Mouse (Mus musculus) thymus, adult 2 months (tissue): Measurements from ENCODE around the gene Polr1a. TPM values are rescaled to one million over a fixed set of nuclear protein-coding genes. Genes with fewer than 3 reads are reported as not detected.

Experiments
- DNase-seq: peaks from one replicate; pipeline ENCODE4 v3.0.0; 2021
- H3K27ac ChIP-seq: fragments of 200-500 bp; 2 replicates; pipeline ENCODE4 v1.5.1; 2012; ENCODE audit warnings: low read length, control low read depth; ENCODE audit not compliant: control insufficient read depth, insufficient read depth
- H3K27me3 ChIP-seq: fragments of 200-500 bp; 2 replicates; pipeline ENCODE4 v1.6.1; 2012; ENCODE audit warnings: mild to moderate bottlenecking, low read length, moderate library complexity, mixed read lengths; ENCODE audit not compliant: control insufficient read depth, insufficient read depth
- H3K36me3 ChIP-seq: fragments of 200-500 bp; 2 replicates; pipeline ENCODE4 v1.6.1; 2012; ENCODE audit warnings: mild to moderate bottlenecking, low read length, moderate library complexity; ENCODE audit not compliant: control insufficient read depth, insufficient read depth
- H3K4me1 ChIP-seq: fragments of 200-500 bp; replicated peaks from 2 replicates; pipeline ENCODE4 v1.6.1; 2012; ENCODE audit warnings: low read length; ENCODE audit not compliant: control insufficient read depth, insufficient read depth
- H3K4me3 ChIP-seq: fragments of 200-500 bp; 2 replicates; pipeline ENCODE4 v1.5.1; 2012; ENCODE audit warnings: mild to moderate bottlenecking, low read length, control low read depth, moderate library complexity; ENCODE audit not compliant: control insufficient read depth, insufficient read depth
- CTCF ChIP-seq: fragments of 200-500 bp; IDR thresholded peaks from 2 replicates; pipeline ENCODE4 v1.5.1; 2012; ENCODE audit warnings: mild to moderate bottlenecking, control low read depth, low read length, moderate library complexity, borderline replicate concordance; ENCODE audit not compliant: control insufficient read depth, poor library complexity, insufficient read depth; ENCODE audit errors: extremely low read depth
- POLR2A ChIP-seq: fragments of 200-500 bp; IDR thresholded peaks from 2 replicates; pipeline ENCODE4 v1.6.1; 2012; ENCODE audit warnings: mild to moderate bottlenecking, low read length, control low read depth, moderate library complexity; ENCODE audit not compliant: control insufficient read depth, poor library complexity, insufficient read depth; ENCODE audit errors: extremely low read depth
- WGBS: fragments of 180-500 bp; shearing (Covaris S2); methylation state at CpG from one replicate; pipeline ENCODE4 v1.1.7; 2018; 5-methylcytosine and 5-hydroxymethylcytosine counted together
- polyA plus RNA-seq: library from polyadenylated mRNA; depleted of rRNA; stranded (reverse); fragments of >200 nt; gene quantifications from 2 replicates; pipeline ENCODE4 v1.2.3, GENCODE M21; 2012

Gene Polr1a
- polyA plus RNA-seq, 1 experiment = 17.3 TPM

DNA sequence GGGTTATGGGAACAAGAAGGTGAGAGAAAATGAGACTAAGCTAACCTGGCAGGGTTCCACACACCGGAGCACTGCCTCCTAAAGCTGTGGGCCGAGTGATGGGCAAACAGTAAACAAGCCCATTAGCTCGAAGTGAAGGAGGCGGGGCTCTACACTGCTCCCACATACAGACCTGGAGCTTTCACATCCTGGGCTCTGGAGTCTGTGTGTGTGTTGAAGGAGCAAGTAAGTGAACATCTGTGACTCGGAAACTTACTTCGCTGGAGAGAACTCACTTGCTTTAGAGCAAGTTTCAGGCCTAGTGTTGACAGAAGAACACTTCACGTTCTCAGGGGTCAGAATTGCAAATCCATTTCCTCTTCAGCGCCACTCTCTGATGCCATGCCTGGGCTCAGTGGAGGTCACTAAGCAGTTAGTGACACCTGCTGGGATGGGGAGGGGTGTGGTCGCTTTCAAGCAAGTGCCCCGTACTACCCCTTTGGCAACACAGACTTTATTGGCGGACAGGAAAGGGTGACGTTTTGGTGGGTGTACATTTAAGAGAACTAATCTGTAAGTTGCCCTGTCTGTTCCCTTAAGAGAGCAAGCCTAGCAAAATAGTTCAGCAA, 22.1 kb downstream of the Polr1a start:
- Histone ChIP-seq H3K27ac (no peak overlapping the region), H3K27me3 (no peaks in the 10 kb centered on the region), H3K36me3 (peaks cover 9% of the 10 kb centered on the region), H3K4me1 (no peaks in the 10 kb centered on the region), H3K4me3 (no peak overlapping the region)
- DNase-seq = no peak
- WGBS = 92% methylated on average over 12 of the region's 12 CpGs
- TF ChIP-seq POLR2A (no peak), CTCF (no peak)

DNA sequence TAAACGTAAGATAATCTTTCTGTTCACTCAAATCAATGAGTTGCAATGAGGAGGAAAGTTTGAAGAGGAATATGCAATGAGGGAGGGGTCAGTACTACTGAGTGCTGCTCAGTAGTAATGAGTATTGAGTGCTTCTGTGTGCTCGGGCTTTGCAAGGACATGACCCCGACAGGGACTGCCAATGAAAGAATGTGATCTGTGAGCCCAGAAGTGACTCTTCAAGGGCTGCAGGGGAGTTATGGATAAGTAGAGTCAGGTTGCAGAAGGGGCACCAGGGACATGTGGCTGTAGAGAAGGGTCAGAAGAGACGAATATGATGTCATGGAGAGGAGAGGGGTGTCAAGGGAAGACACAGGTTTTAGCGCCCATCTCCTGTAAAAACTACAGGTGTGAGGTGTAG, 23.5 kb downstream of the Polr1a start:
- DNase-seq = no peak
- H3K4me1 ChIP-seq = no peaks in the 10 kb centered on the region
- no peak overlapping the region for H3K27ac ChIP-seq
- 96% methylated on average over 5 of the region's 5 CpGs for WGBS
- no peak overlapping the region for H3K4me3 ChIP-seq
- no peak for TF ChIP-seq CTCF
- no peak for TF ChIP-seq POLR2A
- H3K36me3 ChIP-seq = peaks cover 14% of the 10 kb centered on the region
- no peaks in the 10 kb centered on the region for H3K27me3 ChIP-seq

- no peak for TF ChIP-seq POLR2A
- TF ChIP-seq CTCF = no peak
- Histone ChIP-seq H3K36me3 (peaks cover 22% of the 10 kb centered on the region), H3K27ac (no peak overlapping the region), H3K4me3 (no peak overlapping the region), H3K4me1 (no peaks in the 10 kb centered on the region), H3K27me3 (no peaks in the 10 kb centered on the region)
- DNase-seq = no peak
- 89% methylated on average over 2 of the region's 2 CpGs for WGBS
Measured at GRCm38 (mm10) chr6:71934081-71934556, 25.3 kb downstream of the Polr1a start.

- TF ChIP-seq POLR2A = no peak
- no peak for TF ChIP-seq CTCF
- Histone ChIP-seq H3K36me3 (peaks cover 22% of the 10 kb centered on the region), H3K4me1 (no peaks in the 10 kb centered on the region), H3K27ac (no peak overlapping the region), H3K4me3 (no peak overlapping the region), H3K27me3 (no peaks in the 10 kb centered on the region)
- no peak for DNase-seq
- 93% methylated on average over 2 of the region's 2 CpGs for WGBS
Measured at GRCm38 (mm10) chr6:71935737-71936136, 26.9 kb downstream of the Polr1a start.

GRCm38 (mm10) chr6:71940912-71941311, 32.1 kb downstream of the Polr1a start:
- WGBS = 93% methylated on average over 6 of the region's 6 CpGs
- Histone ChIP-seq H3K4me1 (no peaks in the 10 kb centered on the region), H3K4me3 (no peak overlapping the region), H3K36me3 (peaks cover 14% of the 10 kb centered on the region), H3K27me3 (no peaks in the 10 kb centered on the region), H3K27ac (no peak overlapping the region)
- DNase-seq = no peak
- no peak for TF ChIP-seq CTCF

DNA sequence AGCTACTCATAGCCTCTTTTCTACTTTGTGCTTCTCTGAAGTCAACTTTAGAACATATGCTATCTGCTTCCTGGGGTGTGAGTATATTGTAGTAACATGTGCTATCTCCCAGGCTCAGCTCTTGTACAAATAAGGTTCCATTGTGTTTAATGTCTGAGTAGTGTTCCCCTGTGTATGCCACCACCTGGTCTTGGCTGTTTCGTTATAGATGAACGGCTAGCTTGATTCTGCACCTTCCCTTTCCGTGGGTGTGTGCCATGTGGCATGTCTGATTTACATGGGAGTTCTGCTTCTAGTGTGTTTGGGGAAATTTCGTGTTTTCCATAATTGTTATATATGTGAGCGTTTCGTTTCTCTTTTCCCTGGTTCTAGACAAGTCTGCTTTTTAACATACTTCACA, 36.2 kb downstream of the Polr1a start:
- no peaks in the 10 kb centered on the region for H3K36me3 ChIP-seq
- no peak for DNase-seq
- no peak overlapping the region for H3K4me3 ChIP-seq
- TF ChIP-seq POLR2A (no peak), CTCF (no peak)
- H3K4me1 ChIP-seq = no peaks in the 10 kb centered on the region
- H3K27me3 ChIP-seq = no peaks in the 10 kb centered on the region
- no peak overlapping the region for H3K27ac ChIP-seq
- WGBS = 97% methylated on average over 6 of the region's 6 CpGs

DNA sequence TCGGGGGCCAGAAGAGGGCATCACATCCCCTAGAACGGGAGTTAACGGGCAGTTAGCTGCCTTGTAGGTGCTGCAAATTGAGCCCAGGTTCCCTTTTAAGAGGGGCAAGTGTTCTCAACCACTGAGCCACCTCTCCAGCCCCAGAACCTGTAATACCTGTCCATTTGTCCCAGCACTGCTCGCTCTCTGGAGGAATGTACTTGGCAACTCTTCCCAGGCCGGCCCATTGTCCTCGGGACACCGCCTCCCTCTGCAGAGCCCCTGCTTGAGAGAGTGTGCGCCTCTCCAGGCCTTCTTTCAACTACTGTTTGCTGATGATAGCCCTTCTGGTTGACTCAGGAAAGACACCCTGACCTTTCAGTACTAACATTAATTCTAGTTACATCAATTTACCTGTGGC, 37.3 kb downstream of the Polr1a start:
- Histone ChIP-seq H3K36me3 (no peaks in the 10 kb centered on the region), H3K4me1 (peaks cover under 1% of the 10 kb centered on the region), H3K27me3 (no peaks in the 10 kb centered on the region), H3K27ac (no peak overlapping the region), H3K4me3 (no peak overlapping the region)
- WGBS = 98% methylated on average over 8 of the region's 8 CpGs
- DNase-seq = no peak
- TF ChIP-seq POLR2A = no peak
- TF ChIP-seq CTCF = no peak
